Mouse (Mus musculus) hindbrain, embryonic 11.5 days (tissue): ENCODE measurements around the gene Olfr902. TPM values are rescaled to one million over a fixed set of nuclear protein-coding genes. Genes with fewer than 3 reads are reported as not detected.
"Not testable (repeated sequence)": the region's sequence is repeated elsewhere in the genome, so short reads cannot be mapped to it uniquely, and the experiment has no call there.

Source experiments
- ATAC-seq: fragments of 200-750 bp; cut with Nextera tagmentation; 2 replicates; pipeline ENCODE4 v1.8.0; 2017; ENCODE audit warnings: mild to moderate bottlenecking, moderate TSS enrichment, moderate library complexity; ENCODE audit not compliant: low FRiP score
- DNase-seq: peaks from one replicate; pipeline ENCODE4 v3.0.0-alpha.2; 2015; ENCODE audit warnings: low spot score
- H3K27ac ChIP-seq: fragments of 300-500 bp; sonication (generic); 2 replicates; pipeline ENCODE4 v1.5.1; 2014; ENCODE audit warnings: mild to moderate bottlenecking, low read depth, low read length
- H3K27me3 ChIP-seq: fragments of 300-500 bp; sonication (generic); 2 replicates; pipeline ENCODE4 v1.6.1; 2014; ENCODE audit warnings: mild to moderate bottlenecking, low read length, moderate library complexity, mixed read lengths; ENCODE audit not compliant: control insufficient read depth, insufficient read depth
- H3K36me3 ChIP-seq: fragments of 300-500 bp; sonication (generic); 2 replicates; pipeline ENCODE4 v1.6.1; 2014; ENCODE audit warnings: mild to moderate bottlenecking, low read length, moderate library complexity, mixed read lengths; ENCODE audit not compliant: control insufficient read depth, insufficient read depth
- H3K4me1 ChIP-seq: fragments of 300-500 bp; sonication (generic); replicated peaks from 2 replicates; pipeline ENCODE4 v1.6.1; 2014; ENCODE audit warnings: low read length, mixed read lengths; ENCODE audit not compliant: control insufficient read depth, insufficient read depth
- H3K4me2 ChIP-seq: fragments of 300-500 bp; sonication (generic); replicated peaks from 2 replicates; pipeline ENCODE4 v1.6.1; 2014; ENCODE audit warnings: mild to moderate bottlenecking, low read depth, low read length
- H3K4me3 ChIP-seq: fragments of 300-500 bp; sonication (generic); 2 replicates; pipeline ENCODE4 v1.5.1; 2014; ENCODE audit warnings: low read depth, low read length
- H3K9ac ChIP-seq: fragments of 300-500 bp; sonication (generic); 2 replicates; pipeline ENCODE4 v1.6.1; 2014; ENCODE audit warnings: low read depth, low read length
- H3K9me3 ChIP-seq: fragments of 300-500 bp; sonication (generic); 2 replicates; pipeline ENCODE4 v1.6.1; 2016; ENCODE audit warnings: low read length; ENCODE audit not compliant: control insufficient read depth
- WGBS: fragments of 180-500 bp; shearing (Covaris S2); extraction: QIAGEN DNeasy Blood & Tissue Kit; methylation state at CpG from one replicate; pipeline ENCODE4 v1.1.7; 2014; 5-methylcytosine and 5-hydroxymethylcytosine counted together
- polyA plus RNA-seq: library from polyadenylated mRNA; unstranded; fragments of >200 nt; fragmentation: Nextera tagmentation; extraction: Ambion mirVana; gene quantifications from 2 replicates; pipeline ENCODE4 v1.2.1, GENCODE M21; 2014

Gene Olfr902
- not detected in 2 replicates for polyA plus RNA-seq

DNA sequence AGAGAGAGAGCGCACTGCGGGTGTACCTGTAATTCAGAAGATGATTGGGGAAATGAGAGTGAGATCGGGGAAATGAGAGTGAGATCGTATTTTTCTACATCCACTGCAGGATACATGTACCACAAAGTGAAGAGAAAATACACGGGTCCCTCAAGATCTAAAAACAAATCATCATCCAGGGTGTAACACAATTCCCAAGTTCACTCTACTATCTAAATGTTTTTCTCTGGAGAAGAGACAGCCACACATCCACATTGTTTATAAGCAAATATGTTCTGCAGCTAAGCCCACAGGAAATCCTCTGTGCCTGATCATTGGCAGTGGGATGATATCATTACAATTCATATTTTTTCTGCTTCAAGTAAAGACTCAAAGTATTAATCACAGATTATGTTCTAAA lies at the start of gene Olfr902:
Gene Olfr902 (plus strand): TSS at position 301 of the 400 bp plus-strand sequence.
- no peaks in the 10 kb centered on the region for H3K27me3 ChIP-seq
- no peak within 1 kb of the TSS for H3K27ac ChIP-seq
- H3K9me3 ChIP-seq, result no peaks in the 10 kb centered on the region
- WGBS, result 89% methylated on average over 5 of the region's 5 CpGs
- no peak within 1 kb of the TSS for H3K4me2 ChIP-seq
- no peak within 1 kb of the TSS for H3K9ac ChIP-seq
- ATAC-seq (no peak), DNase-seq (no peak)
- no peaks in the 10 kb centered on the region for H3K36me3 ChIP-seq
- no peaks in the 10 kb centered on the region for H3K4me1 ChIP-seq
- no peak within 1 kb of the TSS for H3K4me3 ChIP-seq

- H3K9ac ChIP-seq, result no peak within 1 kb of the TSS
- 93% methylated on average over 1 of the region's 1 CpGs for WGBS
- ATAC-seq (no peak), DNase-seq (no peak)
- no peaks in the 10 kb centered on the region for H3K4me1 ChIP-seq
- no peaks in the 10 kb centered on the region for H3K36me3 ChIP-seq
- no peak within 1 kb of the TSS for H3K27ac ChIP-seq
- H3K4me2 ChIP-seq, result no peak within 1 kb of the TSS
- H3K27me3 ChIP-seq, result no peaks in the 10 kb centered on the region
- no peaks in the 10 kb centered on the region for H3K9me3 ChIP-seq
- H3K4me3 ChIP-seq, result no peak within 1 kb of the TSS
Measured at GRCm38 (mm10) chr9:38401398-38401797, 46.1 kb upstream of the Olfr902 start, which contains the start of gene Olfr147. TSS of gene Olfr147 (plus strand) at chr9:38401698.

GRCm38 (mm10) chr9:38407502-38407901 lies 40.0 kb upstream of the Olfr902 start:
- 93% methylated on average over 3 of the region's 3 CpGs for WGBS
- ATAC-seq, result not testable (repeated sequence)

GRCm38 (mm10) chr9:38413502-38413901 lies 34.0 kb upstream of the Olfr902 start:
- 93% methylated on average over 14 of the region's 14 CpGs for WGBS
- H3K27ac ChIP-seq, ATAC-seq, H3K4me1 ChIP-seq, H3K9ac ChIP-seq, H3K4me2 ChIP-seq, H3K27me3 ChIP-seq, H3K36me3 ChIP-seq, H3K4me3 ChIP-seq, H3K9me3 ChIP-seq: not testable (repeated sequence)
- peak; percentile 15 for DNase-seq

More at GRCm38 (mm10) chr9:38407502-38407901, 40.0 kb upstream of the Olfr902 start:
- H3K4me3 ChIP-seq, H3K4me1 ChIP-seq, H3K4me2 ChIP-seq, H3K9me3 ChIP-seq, H3K9ac ChIP-seq, DNase-seq, H3K36me3 ChIP-seq, H3K27me3 ChIP-seq, H3K27ac ChIP-seq: not testable (repeated sequence)

DNA sequence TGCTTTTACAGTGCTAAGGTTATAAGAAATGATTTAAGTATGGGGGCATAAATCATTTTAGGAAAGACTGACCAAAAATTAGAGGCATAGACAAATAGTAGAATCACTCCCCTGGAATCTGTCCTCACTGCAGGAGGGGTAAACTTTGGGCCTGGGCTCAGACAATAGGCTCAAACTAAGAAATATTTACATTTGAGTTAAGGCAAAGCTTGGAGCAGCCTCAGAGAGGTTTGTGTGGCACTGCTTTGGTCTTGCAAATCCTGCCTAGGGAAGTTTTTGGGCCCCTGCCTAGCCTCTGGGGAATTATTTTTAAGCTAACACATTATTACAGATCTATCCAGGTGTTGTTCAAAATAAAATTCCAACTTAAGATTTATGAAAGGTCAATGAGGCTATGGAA lies 23.7 kb upstream of the Olfr902 start:
- Histone ChIP-seq H3K36me3 (no peaks in the 10 kb centered on the region), H3K9ac (no peak overlapping the region), H3K4me1 (no peaks in the 10 kb centered on the region), H3K27ac (no peak overlapping the region), H3K4me2 (no peak overlapping the region), H3K4me3 (no peak overlapping the region), H3K9me3 (no peaks in the 10 kb centered on the region; the same call in 1 of the 2 replicates), H3K27me3 (no peaks in the 10 kb centered on the region)
- no peak for DNase-seq
- no peak for ATAC-seq

DNA sequence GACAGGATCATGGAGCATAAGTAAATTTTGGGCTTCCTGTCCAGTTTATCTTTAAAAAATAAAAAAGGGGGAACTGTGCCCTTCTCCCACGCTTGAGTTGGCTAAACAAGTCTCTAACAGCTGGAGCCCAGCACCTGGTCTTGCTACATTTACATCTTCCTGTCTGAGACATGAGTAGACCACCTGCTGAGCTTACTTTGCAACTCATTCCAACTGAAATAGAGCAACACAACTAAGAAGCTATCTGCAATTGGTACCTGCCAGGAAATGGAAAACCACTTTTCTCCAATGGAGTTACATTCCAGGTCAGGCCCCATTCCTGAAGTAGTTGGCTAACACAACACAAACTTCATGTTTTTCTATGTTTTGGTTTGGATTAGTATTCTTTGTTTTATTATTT lies 20.4 kb upstream of the Olfr902 start:
- no peaks in the 10 kb centered on the region; the same call in 1 of the 2 replicates for H3K9me3 ChIP-seq
- no peaks in the 10 kb centered on the region for H3K36me3 ChIP-seq
- H3K27me3 ChIP-seq, result no peaks in the 10 kb centered on the region
- ATAC-seq (no peak), DNase-seq (no peak)
- H3K9ac ChIP-seq, result no peak overlapping the region
- no peak overlapping the region for H3K27ac ChIP-seq
- 54% methylated on average over 1 of the region's 1 CpGs for WGBS
- no peaks in the 10 kb centered on the region for H3K4me1 ChIP-seq
- H3K4me2 ChIP-seq, result no peak overlapping the region
- no peak overlapping the region for H3K4me3 ChIP-seq

GRCm38 (mm10) chr9:38429155-38429554 lies 18.3 kb upstream of the Olfr902 start, which contains the start of gene Olfr901:
TSS of gene Olfr901 (plus strand) at chr9:38429455.
- H3K27me3 ChIP-seq, result no peaks in the 10 kb centered on the region
- H3K4me2 ChIP-seq, result no peak within 1 kb of the TSS
- no peak for DNase-seq
- H3K9ac ChIP-seq, result no peak within 1 kb of the TSS
- no peaks in the 10 kb centered on the region for H3K4me1 ChIP-seq
- ATAC-seq, result no peak
- 87% methylated on average over 1 of the region's 1 CpGs for WGBS
- no peaks in the 10 kb centered on the region; the same call in 1 of the 2 replicates for H3K9me3 ChIP-seq
- no peak within 1 kb of the TSS for H3K27ac ChIP-seq
- no peak within 1 kb of the TSS for H3K4me3 ChIP-seq
- H3K36me3 ChIP-seq, result no peaks in the 10 kb centered on the region

- Histone ChIP-seq H3K4me1 (no peaks in the 10 kb centered on the region), H3K4me3 (no peak within 1 kb of the TSS), H3K9ac (no peak within 1 kb of the TSS), H3K4me2 (no peak within 1 kb of the TSS), H3K9me3 (no peaks in the 10 kb centered on the region), H3K27ac (no peak within 1 kb of the TSS), H3K27me3 (no peaks in the 10 kb centered on the region), H3K36me3 (no peaks in the 10 kb centered on the region)
- DNase-seq (no peak), ATAC-seq (no peak)
Measured at GRCm38 (mm10) chr9:38462844-38463243, 15.4 kb downstream of the Olfr902 start, which contains the start of gene Olfr904. TSS of gene Olfr904 (plus strand) at chr9:38463144.

- DNase-seq, result no peak
- H3K27me3 ChIP-seq, result no peaks in the 10 kb centered on the region
- no peaks in the 10 kb centered on the region for H3K4me1 ChIP-seq
- ATAC-seq, result no peak
- no peak within 1 kb of the TSS for H3K9ac ChIP-seq
- no peak within 1 kb of the TSS for H3K4me2 ChIP-seq
- H3K36me3 ChIP-seq, result no peaks in the 10 kb centered on the region
- H3K9me3 ChIP-seq, result no peaks in the 10 kb centered on the region
- H3K4me3 ChIP-seq, result no peak within 1 kb of the TSS
- no peak within 1 kb of the TSS for H3K27ac ChIP-seq
Measured at GRCm38 (mm10) chr9:38470807-38471206, 23.4 kb downstream of the Olfr902 start, which contains the start of gene Olfr905. TSS of gene Olfr905 (plus strand) at chr9:38471107.
